Mouse (Mus musculus) cerebellum, adult 11-12 months (tissue): ENCODE results near the gene Mcidas.
"Not testable (repeated sequence)": the region's sequence is repeated elsewhere in the genome, so short reads cannot be mapped to it uniquely, and the experiment has no call there.

Source experiments
- DNase-seq: peaks from one replicate; pipeline ENCODE4 v3.0.0; 2022

The Mcidas gene

GRCm38 (mm10) chr13:113013174-113013953 lies 19.7 kb downstream of the Mcidas start:
- DNase-seq = not testable (repeated sequence)

GRCm38 (mm10) chr13:113021521-113021920 lies 27.9 kb downstream of the Mcidas start:
- DNase-seq = no peak

- DNase-seq = no peak
Measured at GRCm38 (mm10) chr13:113022467-113022866, 28.8 kb downstream of the Mcidas start.

GRCm38 (mm10) chr13:113023274-113024143 lies 29.9 kb downstream of the Mcidas start:
- DNase-seq = no peak

- DNase-seq = no peak
Measured at GRCm38 (mm10) chr13:113031351-113031750, 37.7 kb downstream of the Mcidas start.

- DNase-seq = no peak
Measured at GRCm38 (mm10) chr13:113031792-113032571, 38.3 kb downstream of the Mcidas start.

GRCm38 (mm10) chr13:113032831-113033230 lies 39.2 kb downstream of the Mcidas start:
- no peak for DNase-seq

GRCm38 (mm10) chr13:113034271-113034886 lies 40.7 kb downstream of the Mcidas start:
- peak; percentile 48 for DNase-seq

GRCm38 (mm10) chr13:113034950-113035421 lies 41.3 kb downstream of the Mcidas start, which contains the start of gene Cdc20b:
Gene Cdc20b, plus strand, starts transcription at chr13:113035111.
- DNase-seq = peak; percentile 31

- peak; percentile 51 for DNase-seq
Measured at GRCm38 (mm10) chr13:113035852-113036251, 42.2 kb downstream of the Mcidas start.

GRCm38 (mm10) chr13:113044876-113045275 lies 51.2 kb downstream of the Mcidas start:
- DNase-seq = no peak

- DNase-seq = no peak
Measured at GRCm38 (mm10) chr13:113045458-113046110, 51.9 kb downstream of the Mcidas start.

- no peak for DNase-seq
Measured at GRCm38 (mm10) chr13:113046211-113046883, 52.7 kb downstream of the Mcidas start, which contains the start of gene Gpx8. Gene Gpx8, minus strand, starts transcription at chr13:113046410.

GRCm38 (mm10) chr13:113047018-113047417 lies 53.4 kb downstream of the Mcidas start:
- DNase-seq = no peak

- DNase-seq = no peak
Measured at GRCm38 (mm10) chr13:113047647-113048046, 54.0 kb downstream of the Mcidas start.
